Mouse (Mus musculus) intestine, embryonic 16.5 days (tissue): ENCODE data around the gene Rab42. TPM values are rescaled to one million over a fixed set of nuclear protein-coding genes. Genes with fewer than 3 reads are reported as not detected.
"Not testable (repeated sequence)": the region's sequence is repeated elsewhere in the genome, so short reads cannot be mapped to it uniquely, and the experiment has no call there.

ENCODE experiments used
- ATAC-seq: fragments of 200-750 bp; cut with Nextera tagmentation; 2 replicates; pipeline ENCODE4 v1.8.0; 2017; ENCODE audit warnings: moderate TSS enrichment, moderate library complexity
- H3K27ac ChIP-seq: fragments of 300-500 bp; sonication (generic); 2 replicates; pipeline ENCODE4 v1.5.1; 2014; ENCODE audit warnings: mild to moderate bottlenecking, low read length
- H3K27me3 ChIP-seq: fragments of 300-500 bp; sonication (generic); replicated peaks from 2 replicates; pipeline ENCODE4 v1.6.1; 2014; ENCODE audit warnings: low read length, control low read depth, mixed read lengths; ENCODE audit not compliant: control insufficient read depth, insufficient read depth
- H3K36me3 ChIP-seq: fragments of 300-500 bp; sonication (generic); 2 replicates; pipeline ENCODE4 v1.6.1; 2014; ENCODE audit warnings: low read length, control low read depth; ENCODE audit not compliant: control insufficient read depth, insufficient read depth
- H3K4me1 ChIP-seq: fragments of 300-500 bp; sonication (generic); 2 replicates; pipeline ENCODE4 v1.6.1; 2014; ENCODE audit warnings: low read length, control low read depth, mixed read lengths; ENCODE audit not compliant: control insufficient read depth, insufficient read depth
- H3K4me2 ChIP-seq: fragments of 300-500 bp; sonication (generic); 2 replicates; pipeline ENCODE4 v1.6.1; 2014; ENCODE audit warnings: low read depth, low read length, control low read depth
- H3K4me3 ChIP-seq: fragments of 300-500 bp; sonication (generic); 2 replicates; pipeline ENCODE4 v1.5.1; 2014; ENCODE audit warnings: mild to moderate bottlenecking, low read length
- H3K9ac ChIP-seq: fragments of 300-500 bp; sonication (generic); 2 replicates; pipeline ENCODE4 v1.6.1; 2014; ENCODE audit warnings: low read depth, low read length
- H3K9me3 ChIP-seq: fragments of 300-500 bp; sonication (generic); 2 replicates; pipeline ENCODE4 v1.6.1; 2016; ENCODE audit warnings: low read length, control low read depth; ENCODE audit not compliant: control insufficient read depth
- WGBS: fragments of 180-500 bp; shearing (Covaris S2); extraction: QIAGEN DNeasy Blood & Tissue Kit; methylation state at CpG from one replicate; pipeline ENCODE4 v1.1.7; 2014; 5-methylcytosine and 5-hydroxymethylcytosine counted together
- polyA plus RNA-seq: library from polyadenylated mRNA; unstranded; fragments of >200 nt; fragmentation: Nextera tagmentation; extraction: Ambion mirVana; gene quantifications from 2 replicates; pipeline ENCODE4 v1.2.1, GENCODE M21; 2015

Rab42 gene
- polyA plus RNA-seq, 1 experiment from 2014 or later = 5.3 TPM

GRCm38 (mm10) chr4:132291624-132292335 lies 11.4 kb downstream of the Rab42 start:
- no peak overlapping the region for H3K27ac ChIP-seq
- no peak for ATAC-seq
- H3K9me3 ChIP-seq = no peaks in the 10 kb centered on the region
- no peak overlapping the region for H3K4me3 ChIP-seq
- H3K27me3 ChIP-seq = no peaks in the 10 kb centered on the region
- H3K4me1 ChIP-seq = no peaks in the 10 kb centered on the region
- 83% methylated on average over 12 of the region's 12 CpGs for WGBS
- no peak overlapping the region for H3K9ac ChIP-seq
- peaks cover 9% of the 10 kb centered on the region for H3K36me3 ChIP-seq
- H3K4me2 ChIP-seq = no peak overlapping the region

GRCm38 (mm10) chr4:132291056-132291455 lies 12.1 kb downstream of the Rab42 start:
- Histone ChIP-seq H3K4me2 (no peak overlapping the region), H3K36me3 (peaks cover 9% of the 10 kb centered on the region), H3K4me3 (no peak overlapping the region), H3K27ac (no peak overlapping the region), H3K9me3 (no peaks in the 10 kb centered on the region), H3K27me3 (no peaks in the 10 kb centered on the region), H3K4me1 (no peaks in the 10 kb centered on the region), H3K9ac (no peak overlapping the region)
- ATAC-seq = no peak
- WGBS = 94% methylated on average over 4 of the region's 4 CpGs

- not testable (repeated sequence) for ATAC-seq, H3K9me3 ChIP-seq
Observed at GRCm38 (mm10) chr4:132288840-132289239, 14.3 kb downstream of the Rab42 start.

GRCm38 (mm10) chr4:132275949-132276348 lies 27.2 kb downstream of the Rab42 start:
- H3K36me3 ChIP-seq = no peaks in the 10 kb centered on the region
- 90% methylated on average over 3 of the region's 3 CpGs for WGBS
- ATAC-seq = no peak
- no peaks in the 10 kb centered on the region for H3K27me3 ChIP-seq
- H3K9ac ChIP-seq = no peak overlapping the region
- no peak overlapping the region for H3K4me3 ChIP-seq
- H3K4me2 ChIP-seq = no peak overlapping the region
- H3K27ac ChIP-seq = no peak overlapping the region
- no peaks in the 10 kb centered on the region for H3K9me3 ChIP-seq
- H3K4me1 ChIP-seq = peaks cover 8% of the 10 kb centered on the region

More at GRCm38 (mm10) chr4:132288840-132289239, 14.3 kb downstream of the Rab42 start:
- H3K4me3 ChIP-seq, H3K27ac ChIP-seq, H3K4me1 ChIP-seq, H3K4me2 ChIP-seq, H3K27me3 ChIP-seq, H3K9ac ChIP-seq: not testable (repeated sequence)
- WGBS = 73% methylated on average over 2 of the region's 5 CpGs
- peaks cover 13% of the 10 kb centered on the region for H3K36me3 ChIP-seq

- ATAC-seq = peak; percentile 92
- Histone ChIP-seq H3K9ac (peak within 1 kb of the TSS; percentile 94), H3K36me3 (no peaks in the 10 kb centered on the region), H3K4me1 (peaks cover 8% of the 10 kb centered on the region), H3K27me3 (no peaks in the 10 kb centered on the region), H3K4me3 (peak within 1 kb of the TSS; percentile 83), H3K4me2 (peak within 1 kb of the TSS; percentile 94), H3K9me3 (no peaks in the 10 kb centered on the region), H3K27ac (peak within 1 kb of the TSS; percentile 88)
- WGBS = under 1% methylated on average over 48 of the region's 48 CpGs
Observed at GRCm38 (mm10) chr4:132274156-132274862, 28.9 kb downstream of the Rab42 start, which contains the start of gene Taf12. TSS of gene Taf12 (plus strand) at chr4:132274375.

GRCm38 (mm10) chr4:132273166-132273565 lies 30.0 kb downstream of the Rab42 start:
- peak overlapping the region; percentile 94; the same call in 1 of the 2 replicates for H3K9ac ChIP-seq
- no peak for ATAC-seq

GRCm38 (mm10) chr4:132269740-132270560 lies 33.2 kb downstream of the Rab42 start:
- peak overlapping the region; percentile 58 for H3K9ac ChIP-seq
- H3K36me3 ChIP-seq = no peaks in the 10 kb centered on the region
- peaks cover 8% of the 10 kb centered on the region for H3K4me1 ChIP-seq
- no peaks in the 10 kb centered on the region for H3K27me3 ChIP-seq
- no peaks in the 10 kb centered on the region for H3K9me3 ChIP-seq
- under 1% methylated on average over 35 of the region's 35 CpGs for WGBS
- H3K4me3 ChIP-seq = peak overlapping the region; percentile 44
- H3K27ac ChIP-seq = peak overlapping the region; percentile 86
- ATAC-seq = peak; percentile 79
- H3K4me2 ChIP-seq = peak overlapping the region; percentile 76

More at GRCm38 (mm10) chr4:132273166-132273565, 30.0 kb downstream of the Rab42 start:
- peak overlapping the region; percentile 94 for H3K4me2 ChIP-seq
- 59% methylated on average over 2 of the region's 2 CpGs for WGBS
- no peak overlapping the region for H3K27ac ChIP-seq
- H3K27me3 ChIP-seq = no peaks in the 10 kb centered on the region
- H3K4me1 ChIP-seq = peaks cover 8% of the 10 kb centered on the region
- H3K9me3 ChIP-seq = no peaks in the 10 kb centered on the region
- H3K36me3 ChIP-seq = no peaks in the 10 kb centered on the region
- H3K4me3 ChIP-seq = peak overlapping the region; percentile 83

GRCm38 (mm10) chr4:132268871-132269739 lies 34.1 kb downstream of the Rab42 start:
- H3K9ac ChIP-seq = no peak overlapping the region
- WGBS = 9% methylated on average over 6 of the region's 6 CpGs
- H3K4me3 ChIP-seq = no peak overlapping the region
- H3K27me3 ChIP-seq = no peaks in the 10 kb centered on the region
- H3K4me1 ChIP-seq = peaks cover 8% of the 10 kb centered on the region
- peak overlapping the region; percentile 86 for H3K27ac ChIP-seq
- H3K9me3 ChIP-seq = no peaks in the 10 kb centered on the region
- ATAC-seq = peak; percentile 1; the same call in 1 of the 2 replicates
- H3K36me3 ChIP-seq = no peaks in the 10 kb centered on the region
- no peak overlapping the region for H3K4me2 ChIP-seq
